Mouse (Mus musculus) embryonic fibroblast, embryonic 13.5 days (primary cell): ENCODE results near the gene Itgad.

Source experiments
- CTCF ChIP-seq: IDR thresholded peaks from 2 replicates; pipeline ENCODE4 v1.5.1; 2011; ENCODE audit warnings: mild to moderate bottlenecking, control low read depth, low read length, moderate library complexity, borderline replicate concordance; ENCODE audit not compliant: insufficient read depth
- POLR2A ChIP-seq: IDR thresholded peaks from 2 replicates; pipeline ENCODE4 v1.6.1; 2011; ENCODE audit warnings: low read depth, mild to moderate bottlenecking, control low read depth, low read length, moderate library complexity

DNA sequence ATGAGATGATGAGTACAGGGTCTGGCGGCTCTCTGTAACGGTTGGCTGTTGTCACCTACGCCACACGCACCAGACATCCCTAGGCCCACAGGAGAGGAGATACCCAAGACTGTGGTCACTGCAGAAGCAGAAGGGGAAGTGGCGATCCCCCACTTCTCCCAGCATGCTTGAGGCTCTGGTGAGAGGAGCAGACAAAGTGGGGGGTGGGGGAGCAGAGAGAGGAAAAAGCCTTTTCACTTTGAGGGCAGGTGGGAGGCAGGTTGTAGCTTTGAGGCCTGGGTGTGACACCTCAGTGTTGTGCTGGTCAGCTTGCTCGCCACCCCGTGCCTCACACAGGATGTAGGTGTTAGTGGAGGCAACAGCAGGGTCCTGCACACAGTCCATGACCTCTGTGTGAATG lies 25.9 kb downstream of the Itgad start:
- TF ChIP-seq POLR2A (no peak), CTCF (no peak)
